Mouse (Mus musculus) spleen, adult 2 months (tissue): ENCODE data around the gene Hecw1.

Source experiments
- CTCF ChIP-seq: fragments of 200-500 bp; IDR thresholded peaks from 2 replicates; pipeline ENCODE4 v1.5.1; 2011; ENCODE audit warnings: mild to moderate bottlenecking, inconsistent platforms; ENCODE audit not compliant: insufficient read depth, insufficient read length, insufficient replicate concordance; ENCODE audit errors: extremely low read depth
- POLR2A ChIP-seq: fragments of 200-500 bp; IDR thresholded peaks from 2 replicates; pipeline ENCODE4 v1.6.1; 2011; ENCODE audit warnings: low read depth, low read length, inconsistent platforms

DNA sequence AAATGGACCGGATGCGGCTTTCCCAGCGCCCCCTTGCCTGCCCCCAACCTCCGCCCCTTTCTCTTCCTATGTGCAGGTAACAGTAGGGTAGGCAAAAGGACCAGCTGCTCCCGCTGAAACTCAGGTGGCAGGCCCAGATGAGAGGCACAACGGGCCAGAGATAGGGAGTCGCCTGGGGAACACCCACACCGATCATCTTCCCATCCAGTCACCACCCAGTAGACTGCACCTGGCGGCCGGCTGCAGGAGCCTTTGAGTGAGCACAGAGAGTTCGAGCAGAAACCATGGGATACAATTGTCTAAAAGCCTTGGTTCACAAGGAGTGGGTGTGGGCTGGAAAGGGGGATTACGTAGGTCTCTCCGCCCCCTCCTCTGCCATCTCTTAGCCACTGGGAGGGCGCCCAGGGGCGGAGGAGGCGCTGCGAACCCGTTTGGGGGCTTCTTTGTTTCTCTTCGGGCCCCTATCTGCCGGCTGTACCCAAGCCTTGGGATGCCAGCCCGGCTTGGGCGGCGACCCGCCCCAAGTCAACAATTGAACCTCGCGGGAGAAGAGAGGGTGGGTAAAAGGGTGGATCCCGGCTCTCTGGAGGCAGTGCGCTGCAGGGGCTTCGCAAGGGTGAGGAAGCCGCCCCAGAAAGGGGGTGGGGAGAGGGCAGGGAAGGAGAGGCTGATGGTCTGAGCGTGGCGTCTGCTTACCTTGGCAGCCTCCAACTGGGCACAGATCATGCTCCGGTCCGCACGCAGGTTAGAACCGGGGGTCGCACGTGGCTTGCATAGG is 711 bp downstream of the Hecw1 start:
- TF ChIP-seq CTCF (no peak), POLR2A (no peak)
